Mouse (Mus musculus): ENCODE measurements around the gene Wasf1. TPM values are rescaled to one million over a fixed set of nuclear protein-coding genes. Genes with fewer than 3 reads are reported as not detected.
A peak's percentile ranks its signal among the peaks of the same experiment; 100 is the strongest.

The Wasf1 gene
- total and polyA plus RNA-seq, 2 experiments from 2014 or later, result 25.7 to 104 TPM

DNA sequence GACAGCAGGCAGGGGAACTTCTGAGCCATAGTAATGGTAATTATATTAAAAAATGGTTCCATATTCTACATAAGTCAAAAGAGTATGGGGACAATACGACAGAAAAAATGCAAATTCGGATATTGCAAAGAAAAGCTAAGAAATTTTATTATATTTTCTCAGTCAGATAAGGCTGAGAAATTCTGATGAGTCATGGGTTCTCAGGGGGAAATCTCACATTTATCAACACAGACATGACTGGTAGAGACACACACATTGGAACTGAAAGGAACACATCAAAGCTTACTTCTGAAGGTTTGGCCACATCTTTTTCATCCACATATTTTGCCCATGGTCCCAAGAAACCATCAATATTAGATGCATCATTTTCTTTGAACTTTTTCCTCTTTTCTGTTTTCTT is 32.6 kb upstream of the Wasf1 start:
- Histone ChIP-seq H3K4me3 (ENCODE audit: low read length) (no peak overlapping the region), H3K9me3 (ENCODE audit: low read length) (no peaks in the 10 kb centered on the region), H3K27ac (no peak overlapping the region), H3K9ac (replicated peaks; ENCODE audit: low read length) (no peak overlapping the region), H3K36me3 (ENCODE audit: insufficient read depth, low read length) (peaks cover 3% of the 10 kb centered on the region; the same call in 1 of the 2 replicates), H3K4me1 (ENCODE audit: insufficient read depth, low read length) (no peaks in the 10 kb centered on the region), H3K4me2 (ENCODE audit: low read depth, low read length) (no peak overlapping the region), H3K27me3 (ENCODE audit: insufficient read depth, low read length) (no peaks in the 10 kb centered on the region)
- DNase-seq (ENCODE audit: low spot score), result no peak
- WGBS, result 90% methylated on average over 2 of the region's 2 CpGs
- ATAC-seq, result no peak
- no peak for TF ChIP-seq CTCF (IDR thresholded peaks at IDR 0.05; ENCODE audit: low read depth)

DNA sequence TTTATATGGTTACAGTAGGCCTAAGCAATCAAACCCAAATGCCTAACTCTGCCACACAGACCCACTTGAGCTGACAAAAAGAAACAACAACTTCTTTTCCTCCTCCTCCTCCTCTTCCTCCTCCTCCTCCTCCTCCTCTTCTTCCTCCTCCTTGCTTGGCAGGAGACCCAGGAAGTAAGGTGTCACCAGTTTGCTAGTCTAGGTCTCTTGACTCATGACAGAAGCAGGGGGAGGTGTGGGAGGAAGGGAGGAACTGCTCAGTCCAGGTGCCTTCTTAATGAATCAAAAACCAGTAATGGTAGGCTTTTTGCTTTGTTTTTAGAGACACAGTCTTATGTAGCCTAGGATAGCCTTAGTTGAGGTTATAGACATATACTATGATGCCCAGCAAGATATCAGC is 32.1 kb upstream of the Wasf1 start:
- H3K27me3 ChIP-seq (ENCODE audit: insufficient read depth, low read length), result no peaks in the 10 kb centered on the region
- TF ChIP-seq CTCF (IDR thresholded peaks at IDR 0.05; ENCODE audit: low read depth), result no peak
- no peak for DNase-seq (ENCODE audit: low spot score)
- H3K27ac ChIP-seq, result no peak overlapping the region
- no peaks in the 10 kb centered on the region for H3K9me3 ChIP-seq (ENCODE audit: low read length)
- H3K9ac ChIP-seq (replicated peaks; ENCODE audit: low read length), result no peak overlapping the region
- H3K36me3 ChIP-seq (ENCODE audit: insufficient read depth, low read length), result peaks cover 3% of the 10 kb centered on the region; the same call in 1 of the 2 replicates
- no peak overlapping the region for H3K4me2 ChIP-seq (ENCODE audit: low read depth, low read length)
- H3K4me3 ChIP-seq (ENCODE audit: low read length), result no peak overlapping the region
- no peak for ATAC-seq
- no peaks in the 10 kb centered on the region for H3K4me1 ChIP-seq (ENCODE audit: insufficient read depth, low read length)

DNA sequence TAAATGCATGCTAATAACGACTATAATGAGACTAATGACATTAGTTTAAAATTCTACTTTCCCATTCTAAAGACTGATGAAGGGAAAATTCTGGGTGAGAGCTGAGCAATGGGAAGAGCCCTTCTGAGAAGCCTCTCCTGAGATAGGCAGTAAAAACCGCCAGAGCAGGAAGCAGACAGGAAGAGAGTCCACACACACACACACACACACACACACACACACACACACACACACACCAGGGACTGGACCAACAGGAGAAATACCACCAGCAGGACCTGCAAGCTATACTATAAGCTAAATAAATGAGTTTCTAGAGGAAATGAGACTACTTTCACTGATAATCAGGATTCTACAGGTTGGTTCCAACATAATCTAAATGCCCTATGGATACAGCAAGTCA is 27.7 kb upstream of the Wasf1 start:
- Histone ChIP-seq H3K4me2 (ENCODE audit: low read depth, low read length) (no peak overlapping the region), H3K4me3 (ENCODE audit: low read length) (no peak overlapping the region), H3K9me3 (ENCODE audit: low read length) (no peaks in the 10 kb centered on the region), H3K9ac (replicated peaks; ENCODE audit: low read length) (no peak overlapping the region), H3K27ac (no peak overlapping the region), H3K4me1 (ENCODE audit: insufficient read depth, low read length) (no peaks in the 10 kb centered on the region), H3K27me3 (ENCODE audit: insufficient read depth, low read length) (no peaks in the 10 kb centered on the region), H3K36me3 (ENCODE audit: insufficient read depth, low read length) (no peaks in the 10 kb centered on the region)
- ATAC-seq (no peak), DNase-seq (ENCODE audit: low spot score) (no peak)
- WGBS, result 73% methylated on average over 2 of the region's 2 CpGs
- no peak for TF ChIP-seq CTCF (IDR thresholded peaks at IDR 0.05; ENCODE audit: low read depth)

DNA sequence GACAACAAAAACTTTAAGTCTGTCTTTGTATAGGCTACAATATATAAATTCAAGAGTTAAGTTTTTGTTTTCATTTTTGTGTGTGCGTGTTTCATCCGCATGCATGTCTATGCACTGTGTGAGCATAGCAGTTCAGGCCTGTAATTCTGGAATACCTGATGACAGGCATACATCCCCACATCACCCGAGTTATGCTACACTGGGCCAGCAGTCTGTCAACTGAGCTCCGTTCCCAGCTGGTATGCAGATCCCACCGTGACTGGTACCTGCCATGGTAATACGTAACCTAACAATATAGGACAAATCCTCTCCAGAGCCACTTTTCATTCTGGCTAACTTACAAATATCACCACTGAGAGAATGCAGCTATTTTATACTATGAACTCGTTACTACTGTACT is 26.6 kb upstream of the Wasf1 start:
- 78% methylated on average over 7 of the region's 7 CpGs for WGBS
- Histone ChIP-seq H3K27ac (no peak overlapping the region), H3K9me3 (ENCODE audit: low read length) (no peaks in the 10 kb centered on the region), H3K27me3 (ENCODE audit: insufficient read depth, low read length) (no peaks in the 10 kb centered on the region), H3K9ac (replicated peaks; ENCODE audit: low read length) (no peak overlapping the region), H3K4me2 (ENCODE audit: low read depth, low read length) (no peak overlapping the region), H3K4me3 (ENCODE audit: low read length) (no peak overlapping the region), H3K36me3 (ENCODE audit: insufficient read depth, low read length) (no peaks in the 10 kb centered on the region), H3K4me1 (ENCODE audit: insufficient read depth, low read length) (no peaks in the 10 kb centered on the region)
- no peak for TF ChIP-seq CTCF (IDR thresholded peaks at IDR 0.05; ENCODE audit: low read depth)
- DNase-seq (ENCODE audit: low spot score) (no peak), ATAC-seq (no peak)

DNA sequence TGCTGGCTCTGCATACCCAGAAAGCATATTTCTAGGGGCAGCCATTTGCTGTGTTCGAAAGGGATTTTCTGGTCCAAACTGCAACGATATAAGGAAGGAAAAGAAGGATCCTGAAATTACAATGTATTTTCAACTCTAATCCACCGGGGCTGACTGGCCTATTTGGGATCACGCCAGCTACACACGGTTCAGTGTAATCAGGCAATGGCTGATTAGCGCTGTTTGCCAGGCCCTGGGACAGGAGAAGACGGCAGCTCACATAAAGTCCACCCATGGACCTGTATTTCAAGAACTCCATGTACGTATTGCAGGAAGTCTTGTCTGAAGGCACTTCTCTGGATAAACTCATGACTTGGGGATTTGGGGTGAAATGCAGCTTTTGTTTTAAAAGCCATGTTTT is 25.7 kb upstream of the Wasf1 start:
- Histone ChIP-seq H3K27ac (no peak overlapping the region; the same call in 1 of the 2 replicates), H3K9ac (replicated peaks; ENCODE audit: low read length) (no peak overlapping the region), H3K36me3 (ENCODE audit: insufficient read depth, low read length) (no peaks in the 10 kb centered on the region), H3K4me1 (ENCODE audit: insufficient read depth, low read length) (no peaks in the 10 kb centered on the region), H3K27me3 (ENCODE audit: insufficient read depth, low read length) (no peaks in the 10 kb centered on the region), H3K9me3 (ENCODE audit: low read length) (no peaks in the 10 kb centered on the region), H3K4me2 (ENCODE audit: low read depth, low read length) (no peak overlapping the region), H3K4me3 (ENCODE audit: low read length) (no peak overlapping the region)
- ATAC-seq (no peak), DNase-seq (ENCODE audit: low spot score) (peak; percentile 70)
- WGBS, result 36% methylated on average over 8 of the region's 8 CpGs
- TF ChIP-seq CTCF (IDR thresholded peaks at IDR 0.05; ENCODE audit: low read depth), result no peak

DNA sequence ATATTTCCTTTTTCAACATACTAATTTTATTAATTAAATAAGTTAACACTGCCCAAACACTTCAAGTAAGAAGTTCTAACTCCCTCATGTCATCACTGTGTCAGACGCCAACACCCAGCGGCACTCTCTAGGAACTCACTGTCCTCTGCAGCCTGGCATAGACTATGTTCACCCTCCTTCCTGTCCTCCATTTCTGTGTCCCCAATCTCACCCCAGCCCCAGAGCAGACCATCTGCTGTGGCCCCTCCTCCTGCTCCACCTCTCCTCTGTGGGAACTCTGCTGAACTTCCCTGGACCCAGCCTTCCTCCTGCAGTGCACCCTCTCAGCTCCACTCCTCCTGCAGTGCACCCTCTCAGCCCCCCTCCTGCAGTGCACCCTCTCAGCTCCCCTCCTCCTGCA is 15.2 kb upstream of the Wasf1 start:
- no peak for TF ChIP-seq CTCF (IDR thresholded peaks at IDR 0.05; ENCODE audit: low read depth)
- Histone ChIP-seq H3K4me2 (ENCODE audit: low read depth, low read length) (no peak overlapping the region), H3K4me3 (ENCODE audit: low read length) (no peak overlapping the region), H3K9ac (replicated peaks; ENCODE audit: low read length) (no peak overlapping the region), H3K36me3 (ENCODE audit: insufficient read depth, low read length) (peaks cover 3% of the 10 kb centered on the region; the same call in 1 of the 2 replicates), H3K4me1 (ENCODE audit: insufficient read depth, low read length) (no peaks in the 10 kb centered on the region), H3K9me3 (ENCODE audit: low read length) (no peaks in the 10 kb centered on the region), H3K27ac (no peak overlapping the region), H3K27me3 (ENCODE audit: insufficient read depth, low read length) (no peaks in the 10 kb centered on the region)
- no peak for ATAC-seq
- 82% methylated on average over 2 of the region's 2 CpGs for WGBS
- no peak for DNase-seq (ENCODE audit: low spot score)

DNA sequence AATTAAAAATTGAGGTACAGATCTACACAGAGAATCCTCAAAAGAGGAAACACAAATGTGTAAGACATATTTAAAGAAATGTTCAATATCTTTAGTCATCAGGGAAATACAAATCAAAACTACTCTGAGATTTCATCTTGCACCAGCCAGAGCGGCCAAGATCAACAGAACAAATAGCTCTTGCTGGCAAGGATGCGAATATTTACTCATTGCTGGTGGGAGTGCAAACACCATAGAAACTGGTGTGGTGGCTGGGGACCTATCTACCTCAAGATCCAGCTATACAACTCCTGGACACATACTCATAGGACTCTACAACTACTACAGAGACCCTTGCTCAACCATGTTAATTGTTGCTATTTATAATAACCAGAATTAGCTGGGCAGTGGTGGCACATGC is 12.0 kb upstream of the Wasf1 start:
- DNase-seq (ENCODE audit: low spot score) (no peak), ATAC-seq (no peak)
- H3K4me1 ChIP-seq (ENCODE audit: insufficient read depth, low read length), result no peaks in the 10 kb centered on the region
- no peak for TF ChIP-seq CTCF (IDR thresholded peaks at IDR 0.05; ENCODE audit: low read depth)
- peaks cover 3% of the 10 kb centered on the region; the same call in 1 of the 2 replicates for H3K36me3 ChIP-seq (ENCODE audit: insufficient read depth, low read length)
- H3K27ac ChIP-seq, result no peak overlapping the region
- no peaks in the 10 kb centered on the region for H3K9me3 ChIP-seq (ENCODE audit: low read length)
- no peak overlapping the region for H3K4me2 ChIP-seq (ENCODE audit: low read depth, low read length)
- H3K9ac ChIP-seq (replicated peaks; ENCODE audit: low read length), result no peak overlapping the region
- H3K4me3 ChIP-seq (ENCODE audit: low read length), result no peak overlapping the region
- no peaks in the 10 kb centered on the region for H3K27me3 ChIP-seq (ENCODE audit: insufficient read depth, low read length)
- 75% methylated on average over 2 of the region's 2 CpGs for WGBS

All from hindbrain, postnatal 0 days (tissue).